Mouse (Mus musculus) left cerebral cortex, adult 9 months (tissue): ENCODE results near the gene Mia2.
"Not testable (repeated sequence)": the region's sequence is repeated elsewhere in the genome, so short reads cannot be mapped to it uniquely, and the experiment has no call there.

Experiments used
- DNase-seq, 2 experiments: peaks; one replicate each; pipeline ENCODE4 v3.0.0; 2022; ENCODE audit warnings: low spot score in 2 of 2

Gene Mia2

GRCm38 (mm10) chr12:59228401-59228800, 132.8 kb downstream of the Mia2 start:
- DNase-seq: peak; percentile 53 to 71

DNA sequence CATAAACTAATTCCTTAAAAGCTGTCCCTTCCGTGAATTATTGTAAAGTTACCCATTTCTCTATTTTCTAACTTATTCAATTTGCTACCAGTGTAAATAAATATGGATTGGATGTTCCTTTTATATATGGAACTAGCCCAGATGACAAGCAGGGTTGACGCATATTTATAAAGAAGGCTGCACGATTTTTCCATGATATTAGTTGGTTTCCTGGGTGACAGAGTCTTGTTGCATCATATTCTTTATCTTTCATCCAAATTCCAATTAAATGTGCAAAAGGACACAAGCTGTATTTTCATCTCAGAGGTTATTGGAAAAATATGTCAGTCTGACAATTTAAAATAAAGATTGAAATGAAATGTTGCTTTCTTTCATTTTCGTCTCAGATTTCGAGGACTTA, 142.8 kb downstream of the Mia2 start:
- no peak for DNase-seq

DNA sequence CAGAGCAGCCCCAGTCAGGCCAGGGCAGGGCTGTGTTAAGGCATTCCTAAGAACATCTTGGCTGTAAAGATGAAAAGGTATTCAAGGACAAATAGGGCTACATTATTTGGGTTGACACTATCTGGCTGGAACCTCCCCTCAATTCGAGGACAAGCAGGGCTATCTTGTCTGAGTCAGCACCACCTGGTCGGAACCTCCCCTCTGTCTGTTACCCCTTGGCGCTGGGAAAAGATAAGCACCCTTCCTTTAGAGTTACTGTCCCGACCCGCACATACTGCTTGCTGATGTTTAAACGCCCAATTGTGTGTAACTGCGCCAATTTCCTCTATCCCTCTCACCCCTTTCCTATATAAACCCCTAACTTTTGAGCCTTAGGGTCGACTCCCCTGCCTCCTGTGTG, 145.4 kb downstream of the Mia2 start:
- DNase-seq: not testable (repeated sequence)
